Mouse (Mus musculus): ENCODE data around the gene Chtop. TPM values are rescaled to one million over a fixed set of nuclear protein-coding genes. Genes with fewer than 3 reads are reported as not detected.

Gene Chtop
- 31.3 and 57.5 TPM in 2 replicates for polyA plus RNA-seq (2012; rRNA removed; ENCODE audit: low replicate concordance)

DNA sequence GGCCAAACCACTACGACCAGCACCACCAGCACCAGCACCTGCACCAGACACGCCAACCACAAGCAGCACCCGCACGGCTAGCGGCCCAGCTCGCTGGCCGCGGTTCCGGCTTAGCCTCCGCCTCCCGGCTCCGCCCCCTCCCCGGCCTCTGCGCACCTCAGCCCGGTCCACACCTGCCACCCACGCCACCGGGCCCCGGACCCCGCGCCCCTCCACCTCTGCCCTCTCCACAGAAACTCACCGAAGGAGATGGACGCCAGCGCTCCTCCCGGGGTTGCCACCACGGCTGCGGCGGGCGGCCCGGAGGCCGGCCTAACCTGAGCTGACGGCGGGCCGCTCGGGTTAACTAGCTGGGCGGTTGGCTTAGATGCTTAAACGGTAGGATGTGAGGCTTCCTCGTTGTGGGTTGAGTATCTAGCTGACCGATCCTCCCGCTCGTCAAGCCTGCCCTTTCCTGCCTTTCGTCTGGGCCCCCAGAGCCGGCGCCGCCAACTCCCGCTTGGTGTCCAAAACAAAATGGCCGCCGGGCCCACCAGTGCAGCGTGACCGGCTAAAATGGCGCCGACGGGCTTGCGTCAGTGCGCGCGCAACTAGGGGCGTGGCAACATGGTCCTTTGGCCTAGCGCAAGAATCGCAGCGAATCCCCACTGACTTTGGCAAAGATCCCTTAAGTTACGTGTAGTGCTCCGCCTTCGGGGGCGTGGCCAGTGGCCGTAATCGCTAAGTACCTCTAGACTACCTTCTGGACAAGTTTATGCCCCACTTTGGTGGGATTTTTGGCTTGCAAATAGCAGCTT lies at the start of gene Chtop:
TSS of gene Chtop (minus strand) at position 549 of the 797 bp plus-strand sequence.

GRCm38 (mm10) chr3:90537141-90537904 lies 28.0 kb upstream of the Chtop start, which contains the start of gene S100a16:
Gene S100a16, plus strand, starts transcription at chr3:90537254.

GRCm38 (mm10) chr3:90526580-90526979 lies 17.3 kb upstream of the Chtop start, which contains the start of gene S100a14:
Gene S100a14, plus strand, starts transcription at chr3:90526856.

DNA sequence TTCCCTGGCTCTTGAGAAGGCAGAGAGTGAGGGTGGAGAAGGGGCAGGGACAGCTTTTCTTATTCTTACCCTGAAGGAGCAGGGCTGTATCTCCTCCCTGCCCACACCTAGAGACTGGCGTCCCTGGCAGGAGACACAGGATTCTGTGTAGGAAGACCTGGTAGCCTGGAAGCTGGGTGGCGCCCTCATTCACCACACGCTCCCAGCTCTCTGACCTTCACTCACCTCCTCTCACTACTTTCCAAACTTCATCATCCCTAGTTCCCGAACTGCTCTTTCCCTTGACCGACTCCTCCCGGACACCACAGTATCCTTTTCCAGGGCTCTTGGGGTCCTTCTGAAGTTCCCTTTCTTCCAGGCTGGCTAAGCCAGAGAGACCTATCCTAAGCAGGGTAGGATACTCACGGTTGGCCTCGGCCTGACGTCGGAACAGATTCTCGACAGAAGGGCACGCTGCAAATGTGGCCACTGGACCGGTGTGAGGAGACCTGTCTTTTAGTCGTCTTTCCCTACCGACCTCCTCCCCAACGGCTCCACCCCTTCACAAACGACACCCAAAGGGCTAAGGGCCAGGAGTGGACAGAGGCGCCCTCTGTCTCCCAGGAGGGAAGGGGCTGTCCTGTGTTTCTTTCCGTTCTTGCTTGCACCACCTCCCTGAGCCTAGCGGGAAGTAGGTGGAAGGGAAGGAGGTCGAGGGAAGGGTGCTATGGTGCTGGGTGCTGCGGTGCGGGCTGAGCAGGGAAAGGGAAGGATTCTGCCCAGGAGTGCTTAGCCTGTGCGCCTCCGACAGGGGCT lies 4.7 kb upstream of the Chtop start, which contains the start of the genes S100a1 and S100a13:
TSS of gene S100a1 (minus strand) at position 597 of the 795 bp plus-strand sequence.
TSS of gene S100a13 (plus strand) at position 640 of the 795 bp plus-strand sequence.

DNA sequence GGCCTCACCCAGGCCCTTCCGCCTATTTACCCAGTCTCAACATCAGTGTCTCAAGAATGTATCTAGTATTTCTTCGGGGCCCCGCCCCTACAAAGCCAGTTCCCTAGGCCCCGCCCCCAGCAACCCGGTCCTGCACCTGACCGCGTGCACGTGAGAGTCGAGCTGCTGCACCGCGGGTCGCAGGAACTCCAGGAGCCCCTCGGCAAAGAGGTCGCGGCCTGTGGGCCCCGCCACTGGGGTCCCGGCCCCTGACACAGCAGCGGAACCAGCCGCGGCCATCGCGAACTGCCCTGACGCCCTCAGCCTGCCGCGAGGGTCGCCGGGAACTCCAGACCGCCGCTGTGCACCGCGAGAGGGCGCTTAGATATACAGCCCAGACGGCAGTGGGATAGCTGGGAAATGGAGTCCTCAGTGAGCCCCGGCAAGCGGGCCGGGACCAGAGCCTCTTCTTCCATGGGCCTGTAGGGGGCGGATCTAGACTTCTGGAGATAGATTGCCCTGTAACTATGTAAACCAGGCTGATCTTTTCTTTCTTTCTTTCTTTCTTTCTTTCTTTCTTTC lies 18.5 kb downstream of the Chtop start, which contains the start of gene Snapin:
TSS of gene Snapin (minus strand) at position 338 of the 561 bp plus-strand sequence.

GRCm38 (mm10) chr3:90475831-90476611 lies 33.3 kb downstream of the Chtop start, which contains the start of gene Ilf2:
Gene Ilf2, plus strand, starts transcription at chr3:90476126.

GRCm38 (mm10) chr3:90465686-90466310 lies 43.5 kb downstream of the Chtop start, which contains the start of gene Npr1:
Gene Npr1, minus strand, starts transcription at chr3:90465866.

Other genes starting within 250 kb of the Chtop start
- gene Dennd4b, start 244.3 kb downstream of the Chtop start, polyA plus RNA-seq (2012; rRNA removed; ENCODE audit: low replicate concordance): 21.1 and 31.2 TPM in 2 replicates
- gene Gatad2b, start 216.3 kb downstream of the Chtop start, polyA plus RNA-seq (2012; rRNA removed; ENCODE audit: low replicate concordance): 21.2 and 31.8 TPM in 2 replicates
- gene Slc27a3, start 119.6 kb downstream of the Chtop start, polyA plus RNA-seq (2012; rRNA removed; ENCODE audit: low replicate concordance): 17.7 and 47.6 TPM in 2 replicates
- gene Ints3, start 75.9 kb downstream of the Chtop start, polyA plus RNA-seq (2012; rRNA removed; ENCODE audit: low replicate concordance): 30.1 and 42.9 TPM in 2 replicates
- gene Npr1, start 43.6 kb downstream of the Chtop start, polyA plus RNA-seq (2012; rRNA removed; ENCODE audit: low replicate concordance): 104 and 143 TPM in 2 replicates
- 21.6 and 39.3 TPM in 2 replicates for gene Ilf2, start 33.4 kb downstream of the Chtop start, polyA plus RNA-seq (2012; rRNA removed; ENCODE audit: low replicate concordance)
- gene Snapin, start 18.5 kb downstream of the Chtop start, polyA plus RNA-seq (2012; rRNA removed; ENCODE audit: low replicate concordance): 45.0 and 49.4 TPM in 2 replicates
- gene S100a1, start 4.9 kb upstream of the Chtop start, polyA plus RNA-seq (2012; rRNA removed; ENCODE audit: low replicate concordance): 163 and 272 TPM in 2 replicates
- gene S100a13, start 4.9 kb upstream of the Chtop start, polyA plus RNA-seq (2012; rRNA removed; ENCODE audit: low replicate concordance): 81.9 and 200 TPM in 2 replicates
- gene S100a14, start 17.4 kb upstream of the Chtop start, polyA plus RNA-seq (2012; rRNA removed; ENCODE audit: low replicate concordance): 0.44 and 0.63 TPM in 2 replicates
- gene S100a16, start 27.8 kb upstream of the Chtop start, polyA plus RNA-seq (2012; rRNA removed; ENCODE audit: low replicate concordance): 177 and 190 TPM in 2 replicates
- gene S100a3, start 51.1 kb upstream of the Chtop start, polyA plus RNA-seq (2012; rRNA removed; ENCODE audit: low replicate concordance): 0.91 and 1.5 TPM in 2 replicates
- not detected in 2 replicates for gene S100a2, start 80.7 kb upstream of the Chtop start, polyA plus RNA-seq (2012; rRNA removed; ENCODE audit: low replicate concordance)
- gene Gm42674, start 92.4 kb upstream of the Chtop start, polyA plus RNA-seq (2012; rRNA removed; ENCODE audit: low replicate concordance): not detected in 2 replicates
- 33.3 and 67.9 TPM in 2 replicates for gene S100a4, start 94.3 kb upstream of the Chtop start, polyA plus RNA-seq (2012; rRNA removed; ENCODE audit: low replicate concordance)
- gene S100a5, start 99.0 kb upstream of the Chtop start, polyA plus RNA-seq (2012; rRNA removed; ENCODE audit: low replicate concordance): not detected in 2 replicates
- gene S100a6, start 103.4 kb upstream of the Chtop start, polyA plus RNA-seq (2012; rRNA removed; ENCODE audit: low replicate concordance): 547 and 573 TPM in 2 replicates
- 0.90 and 2.8 TPM in 2 replicates for gene S100a7a, start 144.5 kb upstream of the Chtop start, polyA plus RNA-seq (2012; rRNA removed; ENCODE audit: low replicate concordance)
- 4.7 and 4.8 TPM in 2 replicates for gene S100a8, start 159.5 kb upstream of the Chtop start, polyA plus RNA-seq (2012; rRNA removed; ENCODE audit: low replicate concordance)
- gene S100a9, start 186.2 kb upstream of the Chtop start, polyA plus RNA-seq (2012; rRNA removed; ENCODE audit: low replicate concordance): 0.63 and 3.0 TPM in 2 replicates
- 0.08 TPM in 1 of 2 replicates, not detected in the other for gene Pglyrp4, start 217.4 kb upstream of the Chtop start, polyA plus RNA-seq (2012; rRNA removed; ENCODE audit: low replicate concordance)